Comparison of ENCODE assay signal across 8 mouse cellular contexts in genomic region chr11:58977607-58978026, GRCm38 (mm10). TPM values are rescaled to one million over a fixed set of nuclear protein-coding genes. Genes with fewer than 3 reads are reported as not detected.
DNase-seq lines count a peak whose midpoint lies in the region; ATAC-seq and TF ChIP-seq lines count a peak whose summit lies in the region.

No protein-coding gene starts in this region.

- H3K4me2 ChIP-seq in limb, embryonic 14.5 days (replicated peaks; ENCODE audit: low read depth, low read length, severe bottlenecking), result peak overlapping the region; percentile 95
- peak overlapping the region; percentile 92 for H3K4me2 ChIP-seq in stomach, embryonic 15.5 days

- H3K9ac ChIP-seq in limb, embryonic 14.5 days (ENCODE audit: low read depth, low read length, severe bottlenecking), result peak overlapping the region; percentile 89
- H3K9ac ChIP-seq in stomach, embryonic 15.5 days, result peak overlapping the region; percentile 91; the same call in 1 of the 2 replicates

- H3K27me3 ChIP-seq in cerebellum, adult 2 months (ENCODE audit: control insufficient read depth, insufficient read depth, low read length), result no peaks in the 10 kb centered on the region
- H3K27me3 ChIP-seq in thymus, adult 2 months (ENCODE audit: control insufficient read depth, insufficient read depth, low read length), result no peaks in the 10 kb centered on the region
- no peaks in the 10 kb centered on the region for H3K27me3 ChIP-seq in limb, embryonic 14.5 days (ENCODE audit: control insufficient read depth, insufficient read depth, low read length)
- H3K27me3 ChIP-seq in stomach, embryonic 15.5 days (replicated peaks), result no peaks in the 10 kb centered on the region

- no peak for TF ChIP-seq POLR2A in cerebellum, adult 2 months (IDR thresholded peaks at IDR 0.05; ENCODE audit: borderline replicate concordance, insufficient read depth, low read length)
- no peak for TF ChIP-seq POLR2A in thymus, adult 2 months (IDR thresholded peaks at IDR 0.05; ENCODE audit: control insufficient read depth, extremely low read depth, insufficient read depth, low read length, poor library complexity)
- no peak for TF ChIP-seq POLR2A in limb, embryonic 14.5 days (IDR thresholded peaks at IDR 0.05; ENCODE audit: borderline replicate concordance, extremely low read depth, insufficient read depth, insufficient read length)

- DNase-seq in cerebellum, adult 2 months, result no peak
- DNase-seq in cerebellum, postnatal 10 days, result no peak
- no peak for DNase-seq in thymus, adult 2 months
- DNase-seq in thymus, adult 18-20 months, result no peak
- no peak for DNase-seq in limb, embryonic 14.5 days (ENCODE audit: low spot score)
- no peak for DNase-seq in cerebellum, adult 11-12 months
- DNase-seq in cerebellum, postnatal 25 days, result no peak

- no peak for ATAC-seq in limb, embryonic 14.5 days (ENCODE audit: low FRiP score, low read depth)
- 0 out of 2 replicates have a peak, but pooled peaks have one; percentile 6 for ATAC-seq in stomach, embryonic 15.5 days (ENCODE audit: insufficient read depth, low FRiP score, low read depth)

- WGBS in cerebellum, adult 2 months, result under 1% methylated on average over 21 of the region's 21 CpGs
- under 1% methylated on average over 21 of the region's 21 CpGs for WGBS in thymus, adult 2 months
- WGBS in limb, embryonic 14.5 days, result 1% methylated on average over 21 of the region's 21 CpGs
- WGBS in stomach, embryonic 15.5 days, result 0% methylated on average over 21 of the region's 21 CpGs

- peak overlapping the region; percentile 95 for H3K4me3 ChIP-seq in cerebellum, adult 2 months (replicated peaks; ENCODE audit: insufficient read depth, low read depth, low read length)
- H3K4me3 ChIP-seq in thymus, adult 2 months (ENCODE audit: control insufficient read depth, insufficient read depth, low read length), result peak overlapping the region; percentile 95
- peak overlapping the region; percentile 99 for H3K4me3 ChIP-seq in limb, embryonic 14.5 days (replicated peaks; ENCODE audit: low read length)
- peak overlapping the region; percentile 91 for H3K4me3 ChIP-seq in stomach, embryonic 15.5 days (replicated peaks)

- no peaks in the 10 kb centered on the region for H3K9me3 ChIP-seq in limb, embryonic 14.5 days (ENCODE audit: control insufficient read depth, low read length)
- no peaks in the 10 kb centered on the region for H3K9me3 ChIP-seq in stomach, embryonic 15.5 days

- peak overlapping the region; percentile 40; the same call in 1 of the 2 replicates for H3K27ac ChIP-seq in cerebellum, adult 2 months (ENCODE audit: insufficient read depth, low read length)
- peak overlapping the region; percentile 51 for H3K27ac ChIP-seq in thymus, adult 2 months (ENCODE audit: control insufficient read depth, insufficient read depth, low read length)
- H3K27ac ChIP-seq in limb, embryonic 14.5 days (replicated peaks; ENCODE audit: low read depth, low read length), result peak overlapping the region; percentile 77
- H3K27ac ChIP-seq in stomach, embryonic 15.5 days, result peak overlapping the region; percentile 74; the same call in 1 of the 2 replicates

- H3K36me3 ChIP-seq in thymus, adult 2 months (ENCODE audit: control insufficient read depth, insufficient read depth, low read length), result no peaks in the 10 kb centered on the region
- H3K36me3 ChIP-seq in limb, embryonic 14.5 days (ENCODE audit: control insufficient read depth, insufficient read depth, low read length), result peaks cover 16% of the 10 kb centered on the region; the same call in 1 of the 2 replicates
- peaks cover 4% of the 10 kb centered on the region for H3K36me3 ChIP-seq in stomach, embryonic 15.5 days

- no peak for TF ChIP-seq CTCF in cerebellum, adult 2 months (IDR thresholded peaks at IDR 0.05; ENCODE audit: borderline replicate concordance, insufficient read depth, low read depth, low read length)
- TF ChIP-seq CTCF in thymus, adult 2 months (IDR thresholded peaks at IDR 0.05; ENCODE audit: borderline replicate concordance, control insufficient read depth, extremely low read depth, insufficient read depth, low read length, poor library complexity), result no peak

- peaks cover 16% of the 10 kb centered on the region for H3K4me1 ChIP-seq in cerebellum, adult 2 months (ENCODE audit: control insufficient read depth, insufficient read depth, low read length)
- H3K4me1 ChIP-seq in thymus, adult 2 months (replicated peaks; ENCODE audit: control insufficient read depth, insufficient read depth, low read length), result peaks cover 36% of the 10 kb centered on the region
- peaks cover 15% of the 10 kb centered on the region for H3K4me1 ChIP-seq in limb, embryonic 14.5 days (ENCODE audit: control insufficient read depth, insufficient read depth, low read length)
- H3K4me1 ChIP-seq in stomach, embryonic 15.5 days, result peaks cover 30% of the 10 kb centered on the region

RNA-seq across cellular contexts. Expression of gene Trim11, which starts 0.3 kb away (rescaled TPM):
- 25.3 and 27.5 TPM in 2 replicates for polyA plus RNA-seq in cerebellum, adult 2 months (2012; rRNA removed)
- 114 and 119 TPM in 2 replicates for polyA plus RNA-seq in thymus, adult 2 months (2012; rRNA removed)
- 29.7 and 34.2 TPM in 2 replicates for polyA plus RNA-seq in limb, embryonic 14.5 days (2012; rRNA removed)
- 21.4 and 21.5 TPM in 2 replicates for polyA plus RNA-seq in limb, embryonic 14.5 days (2014; fragmentation: Nextera tagmentation; extraction: Ambion mirVana)
- polyA plus RNA-seq in stomach, embryonic 15.5 days (2015; fragmentation: Nextera tagmentation; extraction: Ambion mirVana), result 17.9 and 19.1 TPM in 2 replicates

RNA-seq across cellular contexts. Expression of gene Hist3h2a, which starts 23.1 kb away (rescaled TPM):
- polyA plus RNA-seq in cerebellum, adult 2 months (2012; rRNA removed), result 41.3 and 43.2 TPM in 2 replicates
- 45.9 and 51.0 TPM in 2 replicates for polyA plus RNA-seq in thymus, adult 2 months (2012; rRNA removed)
- 28.2 and 33.2 TPM in 2 replicates for polyA plus RNA-seq in limb, embryonic 14.5 days (2012; rRNA removed)
- polyA plus RNA-seq in limb, embryonic 14.5 days (2014; fragmentation: Nextera tagmentation; extraction: Ambion mirVana), result 25.4 and 26.0 TPM in 2 replicates
- polyA plus RNA-seq in stomach, embryonic 15.5 days (2015; fragmentation: Nextera tagmentation; extraction: Ambion mirVana), result 29.6 and 32.2 TPM in 2 replicates

RNA-seq across cellular contexts. Expression of gene Trim17, which starts 23.1 kb away (rescaled TPM):
- polyA plus RNA-seq in cerebellum, adult 2 months (2012; rRNA removed), result 3.5 and 4.8 TPM in 2 replicates
- polyA plus RNA-seq in thymus, adult 2 months (2012; rRNA removed), result 0.31 and 0.47 TPM in 2 replicates
- 0.87 and 1.3 TPM in 2 replicates for polyA plus RNA-seq in limb, embryonic 14.5 days (2012; rRNA removed)
- polyA plus RNA-seq in limb, embryonic 14.5 days (2014; fragmentation: Nextera tagmentation; extraction: Ambion mirVana), result 1.2 and 1.3 TPM in 2 replicates
- 0.19 and 0.28 TPM in 2 replicates for polyA plus RNA-seq in stomach, embryonic 15.5 days (2015; fragmentation: Nextera tagmentation; extraction: Ambion mirVana)

RNA-seq across cellular contexts. Expression of gene Hist3h2ba, which starts 28.9 kb away (rescaled TPM):
- polyA plus RNA-seq in cerebellum, adult 2 months (2012; rRNA removed), result 154 and 186 TPM in 2 replicates
- 47.2 and 96.5 TPM in 2 replicates for polyA plus RNA-seq in thymus, adult 2 months (2012; rRNA removed)
- polyA plus RNA-seq in limb, embryonic 14.5 days (2012; rRNA removed), result 81.5 and 90.3 TPM in 2 replicates
- polyA plus RNA-seq in limb, embryonic 14.5 days (2014; fragmentation: Nextera tagmentation; extraction: Ambion mirVana), result 14.6 and 19.3 TPM in 2 replicates
- 42.0 and 45.8 TPM in 2 replicates for polyA plus RNA-seq in stomach, embryonic 15.5 days (2015; fragmentation: Nextera tagmentation; extraction: Ambion mirVana)

RNA-seq across cellular contexts. Expression of gene Rnf187, which starts 38.9 kb away (rescaled TPM):
- 578 and 589 TPM in 2 replicates for polyA plus RNA-seq in cerebellum, adult 2 months (2012; rRNA removed)
- 335 and 488 TPM in 2 replicates for polyA plus RNA-seq in thymus, adult 2 months (2012; rRNA removed)
- polyA plus RNA-seq in limb, embryonic 14.5 days (2012; rRNA removed), result 248 and 327 TPM in 2 replicates
- 284 and 312 TPM in 2 replicates for polyA plus RNA-seq in limb, embryonic 14.5 days (2014; fragmentation: Nextera tagmentation; extraction: Ambion mirVana)
- 229 and 235 TPM in 2 replicates for polyA plus RNA-seq in stomach, embryonic 15.5 days (2015; fragmentation: Nextera tagmentation; extraction: Ambion mirVana)
